12 mouse cellular contexts compared by ENCODE assay signal in the genomic region with DNA sequence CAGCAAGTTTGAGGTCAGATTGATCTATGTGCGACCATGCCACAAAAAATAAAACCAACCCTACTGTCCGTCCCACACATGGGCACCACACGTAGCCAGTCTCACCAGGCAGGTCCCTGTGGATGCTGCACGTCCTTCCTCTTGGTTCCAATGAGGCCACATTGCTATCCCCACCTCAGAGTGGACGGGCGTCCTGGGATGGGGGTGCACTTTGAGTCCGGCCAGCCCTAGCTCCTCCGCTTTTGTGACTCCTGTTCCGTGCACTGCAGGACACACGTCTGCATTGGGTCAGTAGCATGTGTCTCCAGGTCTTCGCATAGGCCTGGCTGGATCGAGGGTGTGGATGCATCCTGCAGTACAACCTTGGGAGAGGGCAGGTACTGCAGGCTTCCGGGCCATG.
"Had no signal": no experiment of that assay in that cellular context is flagged by ENCODE, and none has a peak within 500 bp of the region (broad histone marks: within the 10 kb centered on the region; RNA-seq: fewer than 3 reads in every experiment).

No protein-coding gene starts in this region.

- DNase-seq: left cerebral cortex, postnatal 4 days; liver; liver, embryonic 13.5 days; liver, postnatal 0 days; lung, adult 18-20 months; lung, adult 2 months; lung, embryonic 14.5 days; lung, postnatal 10 days; lung, postnatal 14 days; lung, postnatal 36 days; lung, postnatal 4 days; midbrain, embryonic 14.5 days had no signal
